Mouse (Mus musculus): Measurements from ENCODE around the gene Iqgap2. TPM values are rescaled to one million over a fixed set of nuclear protein-coding genes. Genes with fewer than 3 reads are reported as not detected.

Gene Iqgap2
- polyA plus RNA-seq, 1 experiment from 2014 or later: 18.5 TPM

GRCm38 (mm10) chr13:95805469-95806166, 86.1 kb downstream of the Iqgap2 start:
- WGBS: 55% methylated on average over 13 of the region's 13 CpGs
- no peak overlapping the region for H3K4me3 ChIP-seq (ENCODE audit: low read depth, low read length)
- H3K4me2 ChIP-seq: no peak overlapping the region
- ATAC-seq (ENCODE audit: low FRiP score) (0 out of 2 replicates have a peak, but pooled peaks have one; percentile 15), DNase-seq (ENCODE audit: low spot score, missing footprints) (peak; percentile 84)
- no peaks in the 10 kb centered on the region for H3K9me3 ChIP-seq (ENCODE audit: control insufficient read depth, low read length)
- peaks cover 21% of the 10 kb centered on the region for H3K4me1 ChIP-seq (ENCODE audit: control insufficient read depth, insufficient read depth, low read length)
- H3K27ac ChIP-seq (ENCODE audit: low read depth, low read length): no peak overlapping the region
- H3K27me3 ChIP-seq (ENCODE audit: control insufficient read depth, insufficient read depth, low read length): no peaks in the 10 kb centered on the region
- no peak overlapping the region for H3K9ac ChIP-seq (ENCODE audit: low read length)
- no peaks in the 10 kb centered on the region for H3K36me3 ChIP-seq (ENCODE audit: control insufficient read depth, insufficient read depth, low read length)

GRCm38 (mm10) chr13:95804113-95804512, 87.6 kb downstream of the Iqgap2 start:
- H3K4me3 ChIP-seq (ENCODE audit: low read depth, low read length): no peak overlapping the region
- peaks cover 21% of the 10 kb centered on the region for H3K4me1 ChIP-seq (ENCODE audit: control insufficient read depth, insufficient read depth, low read length)
- ATAC-seq (ENCODE audit: low FRiP score) (no peak), DNase-seq (ENCODE audit: low spot score, missing footprints) (no peak)
- H3K27me3 ChIP-seq (ENCODE audit: control insufficient read depth, insufficient read depth, low read length): no peaks in the 10 kb centered on the region
- H3K4me2 ChIP-seq: no peak overlapping the region
- H3K27ac ChIP-seq (ENCODE audit: low read depth, low read length): no peak overlapping the region
- WGBS: 89% methylated on average over 6 of the region's 6 CpGs
- H3K9me3 ChIP-seq (ENCODE audit: control insufficient read depth, low read length): no peaks in the 10 kb centered on the region
- no peaks in the 10 kb centered on the region for H3K36me3 ChIP-seq (ENCODE audit: control insufficient read depth, insufficient read depth, low read length)
- no peak overlapping the region for H3K9ac ChIP-seq (ENCODE audit: low read length)

GRCm38 (mm10) chr13:95800925-95801324, 90.8 kb downstream of the Iqgap2 start:
- no peak for ATAC-seq (ENCODE audit: low FRiP score)
- H3K9me3 ChIP-seq (ENCODE audit: control insufficient read depth, low read length): no peaks in the 10 kb centered on the region
- no peak for DNase-seq (ENCODE audit: low spot score, missing footprints)
- H3K9ac ChIP-seq (ENCODE audit: low read length): no peak overlapping the region
- no peaks in the 10 kb centered on the region for H3K27me3 ChIP-seq (ENCODE audit: control insufficient read depth, insufficient read depth, low read length)
- H3K4me3 ChIP-seq (ENCODE audit: low read depth, low read length): no peak overlapping the region
- no peaks in the 10 kb centered on the region for H3K36me3 ChIP-seq (ENCODE audit: control insufficient read depth, insufficient read depth, low read length)
- WGBS: 93% methylated on average over 9 of the region's 9 CpGs
- no peak overlapping the region for H3K27ac ChIP-seq (ENCODE audit: low read depth, low read length)
- no peak overlapping the region for H3K4me2 ChIP-seq
- peaks cover 6% of the 10 kb centered on the region; the same call in 1 of the 2 replicates for H3K4me1 ChIP-seq (ENCODE audit: control insufficient read depth, insufficient read depth, low read length)

- ATAC-seq (ENCODE audit: low FRiP score) (no peak), DNase-seq (ENCODE audit: low spot score, missing footprints) (no peak)
- Histone ChIP-seq H3K36me3 (ENCODE audit: control insufficient read depth, insufficient read depth, low read length) (no peaks in the 10 kb centered on the region), H3K27ac (ENCODE audit: low read depth, low read length) (no peak overlapping the region), H3K4me3 (ENCODE audit: low read depth, low read length) (no peak overlapping the region), H3K9me3 (ENCODE audit: control insufficient read depth, low read length) (no peaks in the 10 kb centered on the region), H3K9ac (ENCODE audit: low read length) (no peak overlapping the region), H3K4me2 (no peak overlapping the region), H3K27me3 (ENCODE audit: control insufficient read depth, insufficient read depth, low read length) (no peaks in the 10 kb centered on the region), H3K4me1 (ENCODE audit: control insufficient read depth, insufficient read depth, low read length) (no peaks in the 10 kb centered on the region)
- WGBS: 80% methylated on average over 4 of the region's 4 CpGs
Observed at GRCm38 (mm10) chr13:95799322-95799721, 92.4 kb downstream of the Iqgap2 start.

GRCm38 (mm10) chr13:95798721-95799120, 93.0 kb downstream of the Iqgap2 start:
- no peak overlapping the region for H3K4me2 ChIP-seq
- ATAC-seq (ENCODE audit: low FRiP score) (no peak), DNase-seq (ENCODE audit: low spot score, missing footprints) (no peak)
- H3K4me3 ChIP-seq (ENCODE audit: low read depth, low read length): no peak overlapping the region
- H3K36me3 ChIP-seq (ENCODE audit: control insufficient read depth, insufficient read depth, low read length): no peaks in the 10 kb centered on the region
- no peaks in the 10 kb centered on the region for H3K4me1 ChIP-seq (ENCODE audit: control insufficient read depth, insufficient read depth, low read length)
- H3K9ac ChIP-seq (ENCODE audit: low read length): no peak overlapping the region
- H3K27ac ChIP-seq (ENCODE audit: low read depth, low read length): no peak overlapping the region
- WGBS: 36% methylated on average over 6 of the region's 6 CpGs
- no peaks in the 10 kb centered on the region for H3K9me3 ChIP-seq (ENCODE audit: control insufficient read depth, low read length)
- H3K27me3 ChIP-seq (ENCODE audit: control insufficient read depth, insufficient read depth, low read length): no peaks in the 10 kb centered on the region

GRCm38 (mm10) chr13:95797530-95797929, 94.2 kb downstream of the Iqgap2 start:
- Histone ChIP-seq H3K27ac (ENCODE audit: low read depth, low read length) (no peak overlapping the region), H3K4me1 (ENCODE audit: control insufficient read depth, insufficient read depth, low read length) (no peaks in the 10 kb centered on the region), H3K27me3 (ENCODE audit: control insufficient read depth, insufficient read depth, low read length) (no peaks in the 10 kb centered on the region), H3K36me3 (ENCODE audit: control insufficient read depth, insufficient read depth, low read length) (no peaks in the 10 kb centered on the region), H3K9ac (ENCODE audit: low read length) (no peak overlapping the region), H3K9me3 (ENCODE audit: control insufficient read depth, low read length) (no peaks in the 10 kb centered on the region), H3K4me2 (no peak overlapping the region), H3K4me3 (ENCODE audit: low read depth, low read length) (no peak overlapping the region)
- DNase-seq (ENCODE audit: low spot score, missing footprints) (no peak), ATAC-seq (ENCODE audit: low FRiP score) (no peak)
- 94% methylated on average over 2 of the region's 2 CpGs for WGBS

GRCm38 (mm10) chr13:95794346-95794745, 97.4 kb downstream of the Iqgap2 start:
- Histone ChIP-seq H3K9ac (ENCODE audit: low read length) (no peak overlapping the region), H3K36me3 (ENCODE audit: control insufficient read depth, insufficient read depth, low read length) (no peaks in the 10 kb centered on the region), H3K9me3 (ENCODE audit: control insufficient read depth, low read length) (no peaks in the 10 kb centered on the region), H3K27me3 (ENCODE audit: control insufficient read depth, insufficient read depth, low read length) (no peaks in the 10 kb centered on the region), H3K27ac (ENCODE audit: low read depth, low read length) (no peak overlapping the region), H3K4me1 (ENCODE audit: control insufficient read depth, insufficient read depth, low read length) (no peaks in the 10 kb centered on the region), H3K4me2 (no peak overlapping the region), H3K4me3 (ENCODE audit: low read depth, low read length) (no peak overlapping the region)
- no peak for ATAC-seq (ENCODE audit: low FRiP score)
- no peak for DNase-seq (ENCODE audit: low spot score, missing footprints)
- WGBS: 87% methylated on average over 8 of the region's 8 CpGs

- ATAC-seq (ENCODE audit: low FRiP score): no peak
- H3K27me3 ChIP-seq (ENCODE audit: control insufficient read depth, insufficient read depth, low read length): no peaks in the 10 kb centered on the region
- no peak overlapping the region for H3K9ac ChIP-seq (ENCODE audit: low read length)
- 86% methylated on average over 6 of the region's 6 CpGs for WGBS
- no peak for DNase-seq (ENCODE audit: low spot score, missing footprints)
- no peak overlapping the region for H3K4me3 ChIP-seq (ENCODE audit: low read depth, low read length)
- no peak overlapping the region for H3K4me2 ChIP-seq
- no peaks in the 10 kb centered on the region for H3K36me3 ChIP-seq (ENCODE audit: control insufficient read depth, insufficient read depth, low read length)
- H3K9me3 ChIP-seq (ENCODE audit: control insufficient read depth, low read length): no peaks in the 10 kb centered on the region
- H3K27ac ChIP-seq (ENCODE audit: low read depth, low read length): no peak overlapping the region
- no peaks in the 10 kb centered on the region for H3K4me1 ChIP-seq (ENCODE audit: control insufficient read depth, insufficient read depth, low read length)
Observed at GRCm38 (mm10) chr13:95790883-95791282, 100.8 kb downstream of the Iqgap2 start.

GRCm38 (mm10) chr13:95788631-95789376, 102.9 kb downstream of the Iqgap2 start:
- no peak for DNase-seq (ENCODE audit: low spot score, missing footprints)
- H3K27me3 ChIP-seq (ENCODE audit: control insufficient read depth, insufficient read depth, low read length): no peaks in the 10 kb centered on the region
- H3K9ac ChIP-seq (ENCODE audit: low read length): no peak overlapping the region
- WGBS: 88% methylated on average over 10 of the region's 10 CpGs
- H3K4me1 ChIP-seq (ENCODE audit: control insufficient read depth, insufficient read depth, low read length): no peaks in the 10 kb centered on the region
- no peaks in the 10 kb centered on the region for H3K9me3 ChIP-seq (ENCODE audit: control insufficient read depth, low read length)
- H3K4me2 ChIP-seq: no peak overlapping the region
- no peak for ATAC-seq (ENCODE audit: low FRiP score)
- no peak overlapping the region for H3K4me3 ChIP-seq (ENCODE audit: low read depth, low read length)
- H3K27ac ChIP-seq (ENCODE audit: low read depth, low read length): no peak overlapping the region
- H3K36me3 ChIP-seq (ENCODE audit: control insufficient read depth, insufficient read depth, low read length): no peaks in the 10 kb centered on the region
